Mouse (Mus musculus): Measurements from ENCODE around the gene Spem2. TPM values are rescaled to one million over a fixed set of nuclear protein-coding genes. Genes with fewer than 3 reads are reported as not detected.

Gene Spem2
- total RNA-seq, 2 experiments from 2014 or later = not detected

DNA sequence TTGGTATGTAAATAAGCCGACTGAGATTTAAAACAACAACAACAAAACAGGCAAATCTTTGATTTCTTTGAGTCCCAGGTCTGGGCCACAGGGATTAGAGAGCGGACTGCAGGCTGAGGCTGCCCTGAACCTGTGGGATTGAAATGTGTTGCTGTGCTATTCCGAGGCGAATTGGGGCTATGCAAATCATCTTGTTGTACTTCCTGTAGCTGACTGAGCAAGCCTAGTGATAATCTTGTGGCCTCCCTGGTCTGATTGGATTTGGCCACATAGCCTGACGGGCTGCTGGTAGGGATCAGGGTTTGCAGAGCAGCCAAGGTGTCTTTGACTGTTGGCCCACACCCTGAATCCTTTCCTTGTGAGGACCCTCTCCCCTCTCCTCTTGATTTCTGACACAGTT, 43.3 kb downstream of the Spem2 start:
- no peak for ATAC-seq (replicated peaks; ENCODE audit: low FRiP score, poor library complexity, severe bottlenecking)

DNA sequence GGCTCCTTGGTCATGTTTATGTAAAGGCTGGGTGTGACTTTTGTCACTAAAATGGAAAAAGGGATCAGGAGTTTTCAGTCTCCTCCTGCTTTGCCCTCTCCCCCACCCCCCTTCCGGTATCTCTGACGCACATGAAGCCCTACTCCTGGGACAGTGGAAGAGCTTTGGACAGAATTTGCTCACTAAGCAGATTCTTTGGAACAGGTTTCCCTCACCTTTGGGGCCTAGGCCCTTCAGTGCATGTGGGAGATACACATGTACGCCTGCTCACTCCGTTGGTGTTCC, 50.7 kb downstream of the Spem2 start:
- ATAC-seq (replicated peaks; ENCODE audit: low FRiP score, poor library complexity, severe bottlenecking) = no peak

DNA sequence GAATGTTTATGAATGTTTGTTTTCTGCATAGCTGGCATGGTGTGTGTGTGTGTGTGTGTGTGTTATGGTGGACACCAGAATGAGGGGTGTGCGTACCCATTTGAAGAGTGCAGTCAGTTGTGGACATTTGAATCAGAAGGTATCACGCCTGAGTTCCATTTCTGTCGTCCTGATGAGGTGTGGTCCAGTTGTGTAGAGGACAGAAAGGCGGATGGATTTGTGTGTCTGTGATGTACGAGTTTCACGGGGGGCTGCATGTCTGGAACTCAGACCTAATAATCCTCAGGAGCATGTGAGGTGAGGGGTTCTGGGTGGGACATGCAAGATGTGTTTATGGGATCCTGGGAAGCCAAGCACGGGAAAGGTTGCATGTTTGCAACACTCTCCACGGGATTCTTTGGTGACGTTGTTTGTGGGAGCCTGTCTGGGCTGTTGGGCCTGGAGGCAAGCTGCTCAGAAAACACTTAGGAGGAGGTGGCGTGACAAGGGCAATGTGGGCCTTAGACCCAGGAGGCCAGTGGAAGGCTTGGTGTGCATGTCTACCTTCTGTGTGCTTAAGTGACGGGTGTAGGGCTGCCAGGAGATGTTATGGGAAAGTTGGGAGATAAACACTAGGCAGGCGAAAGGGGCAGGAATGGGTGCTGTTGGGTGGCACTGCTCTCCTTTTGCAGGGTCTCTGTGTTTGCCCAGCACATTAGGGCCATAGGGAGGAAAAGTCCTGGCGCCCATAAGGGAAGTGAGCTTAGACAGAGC, 51.2 kb downstream of the Spem2 start:
- no peak for ATAC-seq (replicated peaks; ENCODE audit: low FRiP score, poor library complexity, severe bottlenecking)

Other genes with a start within 250 kb of the Spem2 start
Only the 30 nearest of the 44 such genes appear.
- gene Mpdu1, start 155.8 kb downstream of the Spem2 start, total RNA-seq (2015; ENCODE audit: low replicate concordance) = 12.2 and 16.2 TPM in 2 replicates
- gene Mpdu1, start 155.8 kb downstream of the Spem2 start, total RNA-seq (2017; ENCODE audit: low replicate concordance) = 17.7 and 28.4 TPM in 2 replicates
- 65.0 and 66.7 TPM in 2 replicates for gene Cd68, start 152.3 kb downstream of the Spem2 start, total RNA-seq (2015; ENCODE audit: low replicate concordance)
- 39.1 and 47.7 TPM in 2 replicates for gene Cd68, start 152.3 kb downstream of the Spem2 start, total RNA-seq (2017; ENCODE audit: low replicate concordance)
- 233 and 247 TPM in 2 replicates for gene Eif4a1, start 146.0 kb downstream of the Spem2 start, total RNA-seq (2015; ENCODE audit: low replicate concordance)
- 229 and 230 TPM in 2 replicates for gene Eif4a1, start 146.0 kb downstream of the Spem2 start, total RNA-seq (2017; ENCODE audit: low replicate concordance)
- 32.3 and 41.8 TPM in 2 replicates for gene Senp3, start 136.4 kb downstream of the Spem2 start, total RNA-seq (2015; ENCODE audit: low replicate concordance)
- gene Senp3, start 136.4 kb downstream of the Spem2 start, total RNA-seq (2017; ENCODE audit: low replicate concordance) = 24.8 and 43.4 TPM in 2 replicates
- gene Tnfsf13, start 132.7 kb downstream of the Spem2 start, total RNA-seq (2015; ENCODE audit: low replicate concordance) = 3.2 TPM in 1 of 2 replicates, not detected in the other
- gene Tnfsf13, start 132.7 kb downstream of the Spem2 start, total RNA-seq (2017; ENCODE audit: low replicate concordance) = 4.1 TPM in 1 of 2 replicates, not detected in the other
- 1.3 and 7.2 TPM in 2 replicates for gene Tnfsf12, start 122.6 kb downstream of the Spem2 start, total RNA-seq (2015; ENCODE audit: low replicate concordance)
- not detected in 2 replicates for gene Tnfsf12, start 122.6 kb downstream of the Spem2 start, total RNA-seq (2017; ENCODE audit: low replicate concordance)
- 1.8 TPM in 1 of 2 replicates, not detected in the other for gene Tnfsfm13, start 122.4 kb downstream of the Spem2 start, total RNA-seq (2015; ENCODE audit: low replicate concordance)
- gene Tnfsfm13, start 122.4 kb downstream of the Spem2 start, total RNA-seq (2017; ENCODE audit: low replicate concordance) = 6.4 and 9.4 TPM in 2 replicates
- 124 and 145 TPM in 2 replicates for gene Polr2a, start 59.8 kb downstream of the Spem2 start, total RNA-seq (2015; ENCODE audit: low replicate concordance)
- gene Polr2a, start 59.8 kb downstream of the Spem2 start, total RNA-seq (2017; ENCODE audit: low replicate concordance) = 131 and 162 TPM in 2 replicates
- gene Slc35g3, start 56.5 kb downstream of the Spem2 start, total RNA-seq (2015; ENCODE audit: low replicate concordance) = not detected in 2 replicates
- not detected in 2 replicates for gene Slc35g3, start 56.5 kb downstream of the Spem2 start, total RNA-seq (2017; ENCODE audit: low replicate concordance)
- gene Zbtb4, start 52.6 kb downstream of the Spem2 start, total RNA-seq (2015; ENCODE audit: low replicate concordance) = 2.9 and 3.8 TPM in 2 replicates
- gene Zbtb4, start 52.6 kb downstream of the Spem2 start, total RNA-seq (2017; ENCODE audit: low replicate concordance) = 0.77 and 3.0 TPM in 2 replicates
- not detected in 2 replicates for gene Chrnb1, start 22.5 kb downstream of the Spem2 start, total RNA-seq (2015; ENCODE audit: low replicate concordance)
- gene Chrnb1, start 22.5 kb downstream of the Spem2 start, total RNA-seq (2017; ENCODE audit: low replicate concordance) = 0.77 TPM in 1 of 2 replicates, not detected in the other
- not detected in 2 replicates for gene Fgf11, start 16.6 kb downstream of the Spem2 start, total RNA-seq (2015; ENCODE audit: low replicate concordance)
- gene Fgf11, start 16.6 kb downstream of the Spem2 start, total RNA-seq (2017; ENCODE audit: low replicate concordance) = not detected in 2 replicates
- gene Tmem102, start 12.8 kb downstream of the Spem2 start, total RNA-seq (2015; ENCODE audit: low replicate concordance) = not detected in 2 replicates
- not detected in 2 replicates for gene Tmem102, start 12.8 kb downstream of the Spem2 start, total RNA-seq (2017; ENCODE audit: low replicate concordance)
- not detected in 2 replicates for gene Gm39566, start 3.2 kb downstream of the Spem2 start, total RNA-seq (2015; ENCODE audit: low replicate concordance)
- not detected in 2 replicates for gene Gm39566, start 3.2 kb downstream of the Spem2 start, total RNA-seq (2017; ENCODE audit: low replicate concordance)
- gene Spem1, start 3.7 kb upstream of the Spem2 start, total RNA-seq (2015; ENCODE audit: low replicate concordance) = not detected in 2 replicates
- not detected in 2 replicates for gene Spem1, start 3.7 kb upstream of the Spem2 start, total RNA-seq (2017; ENCODE audit: low replicate concordance)
- 0.72 and 0.84 TPM in 2 replicates for gene Nlgn2, start 19.3 kb upstream of the Spem2 start, total RNA-seq (2015; ENCODE audit: low replicate concordance)
- gene Nlgn2, start 19.3 kb upstream of the Spem2 start, total RNA-seq (2017; ENCODE audit: low replicate concordance) = 0.08 and 0.26 TPM in 2 replicates
- gene Tmem256, start 20.0 kb upstream of the Spem2 start, total RNA-seq (2015; ENCODE audit: low replicate concordance) = 258 and 276 TPM in 2 replicates
- gene Tmem256, start 20.0 kb upstream of the Spem2 start, total RNA-seq (2017; ENCODE audit: low replicate concordance) = 123 and 303 TPM in 2 replicates
- gene Plscr3, start 27.9 kb upstream of the Spem2 start, total RNA-seq (2015; ENCODE audit: low replicate concordance) = 24.9 and 26.0 TPM in 2 replicates
- gene Plscr3, start 27.9 kb upstream of the Spem2 start, total RNA-seq (2017; ENCODE audit: low replicate concordance) = 15.1 and 27.7 TPM in 2 replicates
- gene Tnk1, start 40.3 kb upstream of the Spem2 start, total RNA-seq (2015; ENCODE audit: low replicate concordance) = 5.9 and 6.8 TPM in 2 replicates
- gene Tnk1, start 40.3 kb upstream of the Spem2 start, total RNA-seq (2017; ENCODE audit: low replicate concordance) = 7.3 and 8.1 TPM in 2 replicates
- gene Tmem95, start 59.6 kb upstream of the Spem2 start, total RNA-seq (2015; ENCODE audit: low replicate concordance) = not detected in 2 replicates
- not detected in 2 replicates for gene Tmem95, start 59.6 kb upstream of the Spem2 start, total RNA-seq (2017; ENCODE audit: low replicate concordance)
- gene Kctd11, start 62.9 kb upstream of the Spem2 start, total RNA-seq (2015; ENCODE audit: low replicate concordance) = 0.72 and 0.84 TPM in 2 replicates
- gene Kctd11, start 62.9 kb upstream of the Spem2 start, total RNA-seq (2017; ENCODE audit: low replicate concordance) = 0.13 TPM in 1 of 2 replicates, not detected in the other
- gene Acap1, start 77.1 kb upstream of the Spem2 start, total RNA-seq (2015; ENCODE audit: low replicate concordance) = 9.4 and 12.6 TPM in 2 replicates
- 8.5 and 11.6 TPM in 2 replicates for gene Acap1, start 77.1 kb upstream of the Spem2 start, total RNA-seq (2017; ENCODE audit: low replicate concordance)
- 2.5 TPM in 1 of 2 replicates, not detected in the other for gene 2810408A11Rik, start 82.5 kb upstream of the Spem2 start, total RNA-seq (2015; ENCODE audit: low replicate concordance)
- 0.51 TPM in 1 of 2 replicates, not detected in the other for gene 2810408A11Rik, start 82.5 kb upstream of the Spem2 start, total RNA-seq (2017; ENCODE audit: low replicate concordance)
- gene Neurl4, start 82.6 kb upstream of the Spem2 start, total RNA-seq (2015; ENCODE audit: low replicate concordance) = 8.6 and 8.8 TPM in 2 replicates
- gene Neurl4, start 82.6 kb upstream of the Spem2 start, total RNA-seq (2017; ENCODE audit: low replicate concordance) = 23.2 and 59.7 TPM in 2 replicates
- gene Gps2, start 95.4 kb upstream of the Spem2 start, total RNA-seq (2015; ENCODE audit: low replicate concordance) = 268 and 359 TPM in 2 replicates
- 130 and 161 TPM in 2 replicates for gene Gps2, start 95.4 kb upstream of the Spem2 start, total RNA-seq (2017; ENCODE audit: low replicate concordance)
- 394 and 471 TPM in 2 replicates for gene Eif5a, start 103.5 kb upstream of the Spem2 start, total RNA-seq (2015; ENCODE audit: low replicate concordance)
- 246 and 254 TPM in 2 replicates for gene Eif5a, start 103.5 kb upstream of the Spem2 start, total RNA-seq (2017; ENCODE audit: low replicate concordance)
- gene Ybx2, start 117.3 kb upstream of the Spem2 start, total RNA-seq (2015; ENCODE audit: low replicate concordance) = not detected in 2 replicates
- 3.9 TPM in 1 of 2 replicates, not detected in the other for gene Ybx2, start 117.3 kb upstream of the Spem2 start, total RNA-seq (2017; ENCODE audit: low replicate concordance)
- gene Slc2a4, start 129.7 kb upstream of the Spem2 start, total RNA-seq (2015; ENCODE audit: low replicate concordance) = 94.7 and 103 TPM in 2 replicates
- gene Slc2a4, start 129.7 kb upstream of the Spem2 start, total RNA-seq (2017; ENCODE audit: low replicate concordance) = 246 and 613 TPM in 2 replicates
- gene Cldn7, start 146.3 kb upstream of the Spem2 start, total RNA-seq (2015; ENCODE audit: low replicate concordance) = not detected in 2 replicates
- not detected in 2 replicates for gene Cldn7, start 146.3 kb upstream of the Spem2 start, total RNA-seq (2017; ENCODE audit: low replicate concordance)
- 49.4 and 83.4 TPM in 2 replicates for gene Ctdnep1, start 162.7 kb upstream of the Spem2 start, total RNA-seq (2015; ENCODE audit: low replicate concordance)
- 17.1 and 20.9 TPM in 2 replicates for gene Ctdnep1, start 162.7 kb upstream of the Spem2 start, total RNA-seq (2017; ENCODE audit: low replicate concordance)

Data from erythroid progenitor cell, adult 5-6 weeks (primary cell).